ENCODE assay signal across 8 mouse cellular contexts in the genomic region with DNA sequence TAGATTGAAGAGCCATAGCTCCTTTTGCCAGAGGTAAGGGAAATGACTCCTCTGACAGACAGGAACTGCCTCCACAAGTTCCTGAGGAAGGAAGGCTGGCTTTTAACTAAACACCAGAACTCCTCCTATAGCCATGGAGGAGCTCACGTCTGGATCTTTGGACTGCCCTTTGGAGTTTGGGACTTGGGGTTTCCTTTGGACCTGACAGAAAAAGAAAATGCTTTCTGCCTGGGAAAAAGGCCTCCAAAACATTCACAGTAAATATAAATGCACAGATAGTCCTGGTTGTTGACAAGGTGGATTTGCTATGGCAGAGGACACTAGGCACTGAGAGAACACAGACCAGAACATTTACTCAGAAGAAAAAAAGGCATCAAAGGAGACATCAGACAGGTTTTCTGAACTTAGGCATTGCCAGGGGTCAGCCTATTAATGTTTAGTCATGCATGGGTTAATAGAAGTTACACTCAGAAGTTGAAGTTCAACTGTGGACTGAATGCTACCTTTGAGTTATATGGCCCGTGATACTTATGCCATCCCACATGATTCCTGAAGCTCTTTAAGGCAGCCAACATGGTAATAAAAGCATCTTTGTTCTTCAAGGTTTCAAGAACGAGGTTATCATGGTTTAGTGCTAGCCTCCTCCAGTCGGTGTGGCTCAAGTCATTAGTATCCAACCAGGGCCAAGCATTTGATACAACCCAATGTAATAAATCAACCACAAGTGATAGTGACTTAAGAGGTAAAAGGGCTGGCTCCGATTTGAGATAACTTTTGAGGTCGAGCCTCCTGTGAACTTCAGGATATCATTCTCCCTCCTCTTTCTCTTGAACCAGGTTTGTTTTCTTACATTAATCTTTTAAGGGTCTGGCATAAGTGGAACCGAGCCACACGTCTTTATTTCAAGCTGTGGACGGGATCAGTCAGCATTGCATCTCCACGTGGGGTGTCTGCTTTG. TPM values are rescaled to one million over a fixed set of nuclear protein-coding genes. Genes with fewer than 3 reads are reported as not detected.
DNase-seq lines count a peak whose midpoint lies in the region; ATAC-seq lines count a peak whose summit lies in the region.

No protein-coding gene starts in this region.

- no peaks in the 10 kb centered on the region for H3K27me3 ChIP-seq in neural tube, embryonic 11.5 days (ENCODE audit: control insufficient read depth, insufficient read depth, low read length)
- H3K27me3 ChIP-seq in forebrain, embryonic 12.5 days = no peaks in the 10 kb centered on the region
- no peaks in the 10 kb centered on the region for H3K27me3 ChIP-seq in neural tube, embryonic 14.5 days (ENCODE audit: control insufficient read depth, insufficient read depth, low read length)

- no peak for DNase-seq in neural tube, embryonic 11.5 days (ENCODE audit: low spot score)
- no peak for DNase-seq in neural tube, embryonic 10.5 days (ENCODE audit: extremely low spot score, low spot score)
- peak; percentile 45 to 56 for DNase-seq in kidney, postnatal 25 days
- no peak for DNase-seq in c-Kit-positive CD71-positive TER-119-positive erythroid progenitor cells, embryonic 14.5 days (ENCODE audit: low spot score)
- no peak for DNase-seq in urinary bladder, adult 2 months (ENCODE audit: low spot score)
- DNase-seq in left cerebral cortex, postnatal 14 days (ENCODE audit: low spot score in 2 of 2) = no peak

- H3K9me3 ChIP-seq in neural tube, embryonic 11.5 days (ENCODE audit: control insufficient read depth, low read length) = no peaks in the 10 kb centered on the region
- no peaks in the 10 kb centered on the region for H3K9me3 ChIP-seq in forebrain, embryonic 12.5 days
- H3K9me3 ChIP-seq in neural tube, embryonic 14.5 days (ENCODE audit: control insufficient read depth, low read length) = no peaks in the 10 kb centered on the region

- ATAC-seq in neural tube, embryonic 11.5 days (ENCODE audit: insufficient read depth, low FRiP score, low TSS enrichment) = peak; percentile 29
- ATAC-seq in forebrain, embryonic 12.5 days (ENCODE audit: low FRiP score) = no peak
- no peak; the same call in 1 of the 2 replicates for ATAC-seq in neural tube, embryonic 14.5 days (ENCODE audit: low read depth)

- 19% methylated on average over 10 of the region's 10 CpGs for WGBS in neural tube, embryonic 11.5 days
- WGBS in forebrain, embryonic 12.5 days = 26% methylated on average over 10 of the region's 10 CpGs
- 13% methylated on average over 10 of the region's 10 CpGs for WGBS in neural tube, embryonic 14.5 days

- H3K4me2 ChIP-seq in neural tube, embryonic 11.5 days (ENCODE audit: low read depth) = peak overlapping the region; percentile 70
- peak overlapping the region; percentile 68 for H3K4me2 ChIP-seq in forebrain, embryonic 12.5 days
- H3K4me2 ChIP-seq in neural tube, embryonic 14.5 days (ENCODE audit: low read depth, low read length) = peak overlapping the region; percentile 81

- peak overlapping the region; percentile 64 for H3K4me3 ChIP-seq in neural tube, embryonic 11.5 days (ENCODE audit: low read depth, low read length)
- peak overlapping the region; percentile 81 for H3K4me3 ChIP-seq in forebrain, embryonic 12.5 days (replicated peaks)
- peak overlapping the region; percentile 89 for H3K4me3 ChIP-seq in neural tube, embryonic 14.5 days (ENCODE audit: low read depth, low read length)

- H3K4me1 ChIP-seq in neural tube, embryonic 11.5 days (ENCODE audit: control insufficient read depth, insufficient read depth, low read length) = no peaks in the 10 kb centered on the region
- H3K4me1 ChIP-seq in forebrain, embryonic 12.5 days = peaks cover 12% of the 10 kb centered on the region
- H3K4me1 ChIP-seq in neural tube, embryonic 14.5 days (ENCODE audit: control insufficient read depth, insufficient read depth, low read length) = peaks cover 8% of the 10 kb centered on the region; the same call in 1 of the 2 replicates

- H3K9ac ChIP-seq in neural tube, embryonic 11.5 days (ENCODE audit: low read length) = peak overlapping the region; percentile 57
- peak overlapping the region; percentile 77 for H3K9ac ChIP-seq in forebrain, embryonic 12.5 days
- H3K9ac ChIP-seq in neural tube, embryonic 14.5 days (replicated peaks; ENCODE audit: low read depth, low read length) = peak overlapping the region; percentile 74

- no peaks in the 10 kb centered on the region for H3K36me3 ChIP-seq in neural tube, embryonic 11.5 days (ENCODE audit: control insufficient read depth, insufficient read depth, low read length)
- no peaks in the 10 kb centered on the region for H3K36me3 ChIP-seq in forebrain, embryonic 12.5 days (replicated peaks)
- no peaks in the 10 kb centered on the region for H3K36me3 ChIP-seq in neural tube, embryonic 14.5 days (ENCODE audit: control insufficient read depth, insufficient read depth, low read length)

- no peak overlapping the region for H3K27ac ChIP-seq in neural tube, embryonic 11.5 days (ENCODE audit: low read depth, low read length)
- H3K27ac ChIP-seq in forebrain, embryonic 12.5 days = no peak overlapping the region
- no peak overlapping the region; the same call in 1 of the 2 replicates for H3K27ac ChIP-seq in neural tube, embryonic 14.5 days (ENCODE audit: low read depth, low read length)

- intact Hi-C loops in left cerebral cortex, postnatal 14 days (cut with DNase I) = no loop called here

RNA-seq across cellular contexts. Expression of gene Hps3, which starts 1.1 kb away (rescaled TPM):
- 13.0 and 13.5 TPM in 2 replicates for polyA plus RNA-seq in neural tube, embryonic 11.5 days (2014; fragmentation: Nextera tagmentation; extraction: Ambion mirVana)
- polyA plus RNA-seq in forebrain, embryonic 12.5 days (2016; fragmentation: Nextera tagmentation; extraction: Ambion mirVana) = 12.0 and 14.4 TPM in 2 replicates
- polyA plus RNA-seq in neural tube, embryonic 14.5 days (2014; fragmentation: Nextera tagmentation; extraction: Ambion mirVana) = 13.6 and 17.5 TPM in 2 replicates
- 14.0 and 18.9 TPM in 2 replicates for polyA plus RNA-seq in urinary bladder, adult 2 months (2012; rRNA removed)
- 10 to 100 TPM; 16.2 to 17.4 TPM for total RNA-seq in left cerebral cortex, postnatal 14 days (2021)

RNA-seq across cellular contexts. Expression of gene Hltf, which starts 23.6 kb away (rescaled TPM):
- polyA plus RNA-seq in neural tube, embryonic 11.5 days (2014; fragmentation: Nextera tagmentation; extraction: Ambion mirVana) = 21.0 and 22.6 TPM in 2 replicates
- 21.9 and 23.6 TPM in 2 replicates for polyA plus RNA-seq in forebrain, embryonic 12.5 days (2016; fragmentation: Nextera tagmentation; extraction: Ambion mirVana)
- polyA plus RNA-seq in neural tube, embryonic 14.5 days (2014; fragmentation: Nextera tagmentation; extraction: Ambion mirVana) = 19.0 and 21.4 TPM in 2 replicates
- 17.4 and 18.1 TPM in 2 replicates for polyA plus RNA-seq in urinary bladder, adult 2 months (2012; rRNA removed)
- 10 to 100 TPM; 16.7 TPM for total RNA-seq in left cerebral cortex, postnatal 14 days (2021)

Comparison
In these comparisons a context has a peak if more than half of its experiments do, and no peak if none do; other contexts are left out.
1. DNase-seq: peak in kidney, postnatal 25 days (2 of 2); none in neural tube, embryonic 11.5 days (single experiment), neural tube, embryonic 10.5 days (single experiment), c-Kit-positive CD71-positive TER-119-positive erythroid progenitor cells, embryonic 14.5 days (single experiment), urinary bladder, adult 2 months (single experiment) and left cerebral cortex, postnatal 14 days (0 of 2).
2. Peak in every context shown above with its lines, with median percentiles within 50 percentile points of each other: H3K4me2 ChIP-seq, H3K4me3 ChIP-seq and H3K9ac ChIP-seq.